Mouse (Mus musculus) limb, embryonic 13.5 days (tissue): ENCODE measurements around the gene Cdk20. TPM values are rescaled to one million over a fixed set of nuclear protein-coding genes. Genes with fewer than 3 reads are reported as not detected.

Experiments
- ATAC-seq: fragments of 200-750 bp; cut with Nextera tagmentation; 2 replicates; pipeline ENCODE4 v1.8.0; 2017; ENCODE audit warnings: low read depth, moderate number of reproducible peaks, moderate TSS enrichment; ENCODE audit not compliant: low FRiP score
- H3K27ac ChIP-seq: fragments of 300-500 bp; sonication (generic); 2 replicates; pipeline ENCODE4 v1.5.1; 2015; ENCODE audit warnings: inconsistent platforms, mild to moderate bottlenecking, moderate library complexity
- H3K27me3 ChIP-seq: fragments of 300-500 bp; sonication (generic); 2 replicates; pipeline ENCODE4 v1.6.1; 2015; ENCODE audit warnings: mild to moderate bottlenecking, inconsistent platforms
- H3K36me3 ChIP-seq: fragments of 300-500 bp; sonication (generic); 2 replicates; pipeline ENCODE4 v1.6.1; 2015; ENCODE audit warnings: inconsistent platforms, mild to moderate bottlenecking, moderate library complexity
- H3K4me1 ChIP-seq: fragments of 300-500 bp; sonication (generic); 2 replicates; pipeline ENCODE4 v1.6.1; 2015; ENCODE audit warnings: inconsistent platforms
- H3K4me2 ChIP-seq: fragments of 300-500 bp; sonication (generic); replicated peaks from 2 replicates; pipeline ENCODE4 v1.6.1; 2015; ENCODE audit warnings: inconsistent platforms, mild to moderate bottlenecking, moderate library complexity
- H3K4me3 ChIP-seq: fragments of 300-500 bp; sonication (generic); 2 replicates; pipeline ENCODE4 v1.5.1; 2015; ENCODE audit warnings: moderate library complexity, mild to moderate bottlenecking, inconsistent platforms
- H3K9ac ChIP-seq: fragments of 300-500 bp; sonication (generic); 2 replicates; pipeline ENCODE4 v1.6.1; 2015; ENCODE audit warnings: mild to moderate bottlenecking, inconsistent platforms
- H3K9me3 ChIP-seq: fragments of 300-500 bp; sonication (generic); 2 replicates; pipeline ENCODE4 v1.6.1; 2016; ENCODE audit warnings: inconsistent platforms
- WGBS: fragments of 180-500 bp; shearing (Covaris S2); methylation state at CpG from one replicate; pipeline ENCODE4 v1.1.7; 2015; 5-methylcytosine and 5-hydroxymethylcytosine counted together
- polyA plus RNA-seq: library from polyadenylated mRNA; unstranded; fragments of >200 nt; fragmentation: Nextera tagmentation; extraction: Ambion mirVana; gene quantifications from 2 replicates; pipeline ENCODE4 v1.2.1, GENCODE M21; 2015

Gene Cdk20
- polyA plus RNA-seq, 1 experiment from 2014 or later = 16.7 TPM

DNA sequence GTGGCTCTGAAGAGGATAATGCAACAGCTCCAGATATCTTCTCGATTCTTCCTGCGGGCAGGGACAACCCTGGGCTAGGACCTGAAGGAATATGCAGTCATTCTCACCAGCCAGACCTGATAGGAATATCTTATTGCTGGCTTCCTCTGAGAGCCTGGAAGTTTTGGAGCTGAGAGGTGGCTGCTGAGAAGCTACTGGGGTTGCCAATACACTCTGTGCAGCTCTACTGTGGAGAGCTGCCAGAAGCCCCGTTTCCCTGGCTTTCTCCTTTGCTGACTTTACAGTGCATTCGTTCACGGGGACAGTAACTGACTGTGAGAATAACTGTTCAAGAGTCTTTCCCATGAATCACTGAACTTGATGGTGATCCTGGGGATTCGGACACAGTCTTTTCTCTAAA, 26.6 kb upstream of the Cdk20 start:
- Histone ChIP-seq H3K9me3 (no peaks in the 10 kb centered on the region; the same call in 1 of the 2 replicates), H3K27me3 (no peaks in the 10 kb centered on the region), H3K36me3 (no peaks in the 10 kb centered on the region), H3K4me2 (no peak overlapping the region), H3K27ac (no peak overlapping the region), H3K4me1 (peaks cover 7% of the 10 kb centered on the region), H3K9ac (no peak overlapping the region), H3K4me3 (no peak overlapping the region)
- no peak for ATAC-seq
- WGBS = 73% methylated on average over 6 of the region's 6 CpGs

- Histone ChIP-seq H3K9me3 (no peaks in the 10 kb centered on the region; the same call in 1 of the 2 replicates), H3K9ac (no peak overlapping the region), H3K27ac (no peak overlapping the region), H3K4me1 (no peaks in the 10 kb centered on the region), H3K4me3 (no peak overlapping the region), H3K36me3 (no peaks in the 10 kb centered on the region), H3K27me3 (no peaks in the 10 kb centered on the region), H3K4me2 (no peak overlapping the region)
- ATAC-seq = no peak
- 88% methylated on average over 5 of the region's 5 CpGs for WGBS
These were observed 24.1 kb upstream of the Cdk20 start for GRCm38 (mm10) chr13:64407992-64408391.

GRCm38 (mm10) chr13:64410604-64411003, 21.5 kb upstream of the Cdk20 start:
- peak; percentile 19; the same call in 1 of the 2 replicates for ATAC-seq

GRCm38 (mm10) chr13:64411282-64411681, 20.8 kb upstream of the Cdk20 start:
- no peak for ATAC-seq
- Histone ChIP-seq H3K27ac (no peak overlapping the region), H3K27me3 (no peaks in the 10 kb centered on the region), H3K9ac (no peak overlapping the region), H3K4me3 (no peak overlapping the region), H3K4me1 (no peaks in the 10 kb centered on the region), H3K9me3 (no peaks in the 10 kb centered on the region; the same call in 1 of the 2 replicates), H3K36me3 (no peaks in the 10 kb centered on the region), H3K4me2 (no peak overlapping the region)
- WGBS = 76% methylated on average over 2 of the region's 2 CpGs

More at GRCm38 (mm10) chr13:64410604-64411003, 21.5 kb upstream of the Cdk20 start:
- 59% methylated on average over 5 of the region's 5 CpGs for WGBS
- Histone ChIP-seq H3K4me1 (no peaks in the 10 kb centered on the region), H3K4me3 (no peak overlapping the region), H3K9ac (no peak overlapping the region), H3K27me3 (no peaks in the 10 kb centered on the region), H3K9me3 (no peaks in the 10 kb centered on the region; the same call in 1 of the 2 replicates), H3K27ac (no peak overlapping the region), H3K4me2 (no peak overlapping the region), H3K36me3 (no peaks in the 10 kb centered on the region)

DNA sequence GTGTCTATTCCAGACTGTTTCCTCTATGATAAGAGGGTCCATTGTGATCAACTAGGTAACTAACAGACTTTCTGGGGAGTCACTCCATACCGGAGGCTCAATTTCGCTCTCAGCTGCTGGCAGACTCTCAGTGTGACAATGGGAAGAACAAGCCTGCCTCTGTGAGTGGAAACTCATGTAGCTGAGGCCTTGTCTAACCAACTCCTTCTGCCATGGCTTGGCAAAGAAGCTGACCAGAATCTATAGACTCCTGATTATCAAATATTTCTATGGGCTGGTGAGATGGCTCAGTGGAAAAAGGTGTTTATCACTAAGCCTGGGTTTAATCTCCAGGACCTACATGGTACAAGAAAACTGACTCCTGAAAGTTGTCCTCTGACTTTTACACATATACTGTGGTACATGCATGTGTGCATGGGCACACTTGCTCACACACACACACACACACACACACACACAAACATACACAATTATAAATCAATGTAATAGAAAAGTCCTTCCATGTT, 19.3 kb upstream of the Cdk20 start:
- H3K27me3 ChIP-seq = no peaks in the 10 kb centered on the region
- H3K4me3 ChIP-seq = no peak overlapping the region
- no peak overlapping the region for H3K27ac ChIP-seq
- no peak overlapping the region for H3K4me2 ChIP-seq
- WGBS = 89% methylated on average over 2 of the region's 2 CpGs
- no peak overlapping the region for H3K9ac ChIP-seq
- no peak for ATAC-seq
- H3K36me3 ChIP-seq = no peaks in the 10 kb centered on the region
- H3K9me3 ChIP-seq = no peaks in the 10 kb centered on the region; the same call in 1 of the 2 replicates
- H3K4me1 ChIP-seq = 0 out of 2 replicates have a peak, but pooled peaks cover 3% of the 10 kb centered on the region

DNA sequence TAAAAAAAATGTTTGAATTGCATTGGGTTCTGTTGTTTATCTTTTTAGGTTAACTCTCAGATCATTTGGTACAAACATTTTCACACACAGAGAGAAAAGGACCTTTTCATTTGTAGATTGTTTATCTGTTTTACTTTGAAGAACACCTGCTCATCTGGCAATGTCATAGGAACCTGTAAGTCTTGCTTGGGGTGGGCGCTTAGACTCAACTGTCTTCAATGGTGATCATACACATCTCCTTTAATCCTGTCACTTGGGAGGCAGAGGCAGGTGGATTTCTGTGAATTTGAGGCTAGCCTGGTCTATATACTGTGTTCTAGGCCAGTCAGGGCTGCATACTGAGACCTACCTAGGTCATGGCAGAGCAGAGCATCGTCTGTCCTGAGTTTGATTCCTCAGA, 16.5 kb upstream of the Cdk20 start:
- no peak for ATAC-seq
- Histone ChIP-seq H3K9me3 (no peaks in the 10 kb centered on the region), H3K36me3 (no peaks in the 10 kb centered on the region), H3K27me3 (no peaks in the 10 kb centered on the region), H3K4me1 (0 out of 2 replicates have a peak, but pooled peaks cover 3% of the 10 kb centered on the region), H3K4me3 (no peak overlapping the region), H3K9ac (no peak overlapping the region), H3K4me2 (no peak overlapping the region), H3K27ac (no peak overlapping the region)
- WGBS = 86% methylated on average over 2 of the region's 2 CpGs

DNA sequence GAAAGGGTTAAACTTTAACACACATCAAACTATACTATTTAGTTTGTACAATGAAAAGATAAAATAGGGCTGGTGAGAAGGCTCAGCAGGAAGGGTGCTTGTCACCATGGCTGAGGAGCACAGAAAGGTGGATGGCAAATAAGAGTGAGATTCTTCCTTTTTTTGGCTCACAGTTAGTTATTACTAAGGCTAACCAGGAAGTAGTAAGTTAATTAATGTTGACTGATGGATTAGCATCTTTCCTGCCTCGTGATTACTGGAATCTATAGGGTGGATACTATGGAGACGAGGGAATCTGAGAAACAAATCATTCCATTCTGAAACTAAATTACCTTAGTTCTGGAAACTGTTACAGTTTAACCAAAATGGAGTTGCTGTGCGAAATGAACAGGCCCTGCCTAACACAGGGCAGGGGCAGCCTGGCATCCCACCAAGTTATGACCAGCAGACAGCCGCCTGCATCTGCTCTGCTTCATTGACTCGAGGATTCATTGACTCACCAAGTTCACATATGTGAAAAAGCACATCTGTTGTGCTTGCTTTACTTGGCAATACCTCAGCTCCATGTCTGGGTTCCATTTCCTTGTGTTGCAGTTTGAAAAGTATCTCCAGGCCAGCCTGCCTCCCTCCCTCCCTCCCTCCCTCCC, 15.0 kb upstream of the Cdk20 start:
- no peak overlapping the region for H3K9ac ChIP-seq
- no peak overlapping the region for H3K27ac ChIP-seq
- no peaks in the 10 kb centered on the region for H3K36me3 ChIP-seq
- peaks cover 9% of the 10 kb centered on the region; the same call in 1 of the 2 replicates for H3K4me1 ChIP-seq
- H3K9me3 ChIP-seq = no peaks in the 10 kb centered on the region
- H3K4me2 ChIP-seq = no peak overlapping the region
- 43% methylated on average over 5 of the region's 5 CpGs for WGBS
- no peak overlapping the region for H3K4me3 ChIP-seq
- ATAC-seq = peak; percentile 73; the same call in 1 of the 2 replicates
- H3K27me3 ChIP-seq = no peaks in the 10 kb centered on the region

GRCm38 (mm10) chr13:64420847-64421246, 11.3 kb upstream of the Cdk20 start:
- Histone ChIP-seq H3K4me2 (no peak overlapping the region), H3K9me3 (no peaks in the 10 kb centered on the region), H3K4me1 (peaks cover 9% of the 10 kb centered on the region; the same call in 1 of the 2 replicates), H3K9ac (no peak overlapping the region), H3K36me3 (no peaks in the 10 kb centered on the region), H3K4me3 (no peak overlapping the region), H3K27me3 (no peaks in the 10 kb centered on the region), H3K27ac (no peak overlapping the region)
- no peak for ATAC-seq
- WGBS = 90% methylated on average over 1 of the region's 1 CpGs

- Histone ChIP-seq H3K27ac (no peak overlapping the region), H3K27me3 (no peaks in the 10 kb centered on the region), H3K4me1 (peaks cover 9% of the 10 kb centered on the region; the same call in 1 of the 2 replicates), H3K9me3 (no peaks in the 10 kb centered on the region), H3K4me2 (no peak overlapping the region), H3K4me3 (no peak overlapping the region), H3K9ac (no peak overlapping the region), H3K36me3 (no peaks in the 10 kb centered on the region)
- WGBS = 28% methylated on average over 3 of the region's 3 CpGs
- ATAC-seq = no peak; the same call in 1 of the 2 replicates
These were observed 10.7 kb upstream of the Cdk20 start for GRCm38 (mm10) chr13:64421386-64421785.

GRCm38 (mm10) chr13:64421952-64422606, 10.0 kb upstream of the Cdk20 start:
- no peak for ATAC-seq
- WGBS = 85% methylated on average over 7 of the region's 7 CpGs

DNA sequence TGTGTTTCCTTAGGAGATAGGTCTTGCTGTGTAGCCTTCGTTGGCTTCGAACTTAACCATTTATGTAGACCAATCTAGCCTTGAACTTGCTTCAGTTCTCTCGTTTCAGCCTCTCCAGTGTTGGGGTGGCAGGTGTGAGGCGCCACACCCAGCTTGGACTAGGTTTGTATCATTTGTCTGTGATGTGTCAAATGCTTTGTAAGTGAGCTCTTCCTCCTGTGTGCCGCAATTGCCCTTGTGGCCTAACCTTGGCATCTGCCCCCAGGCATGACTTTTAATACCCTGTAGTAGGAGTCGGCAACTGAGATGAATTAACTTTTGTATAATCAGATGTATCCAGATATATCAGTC, 9.5 kb upstream of the Cdk20 start:
- Histone ChIP-seq H3K9me3 (no peaks in the 10 kb centered on the region), H3K36me3 (no peaks in the 10 kb centered on the region), H3K4me2 (no peak overlapping the region), H3K4me3 (no peak overlapping the region), H3K9ac (no peak overlapping the region), H3K4me1 (peaks cover 5% of the 10 kb centered on the region; the same call in 1 of the 2 replicates), H3K27me3 (no peaks in the 10 kb centered on the region), H3K27ac (no peak overlapping the region)
- no peak for ATAC-seq
- 85% methylated on average over 6 of the region's 6 CpGs for WGBS

More at GRCm38 (mm10) chr13:64421952-64422606, 10.0 kb upstream of the Cdk20 start:
- Histone ChIP-seq H3K4me3 (no peak overlapping the region), H3K27ac (no peak overlapping the region), H3K9ac (no peak overlapping the region), H3K9me3 (no peaks in the 10 kb centered on the region), H3K4me2 (no peak overlapping the region), H3K27me3 (no peaks in the 10 kb centered on the region), H3K36me3 (no peaks in the 10 kb centered on the region), H3K4me1 (peaks cover 7% of the 10 kb centered on the region; the same call in 1 of the 2 replicates)

DNA sequence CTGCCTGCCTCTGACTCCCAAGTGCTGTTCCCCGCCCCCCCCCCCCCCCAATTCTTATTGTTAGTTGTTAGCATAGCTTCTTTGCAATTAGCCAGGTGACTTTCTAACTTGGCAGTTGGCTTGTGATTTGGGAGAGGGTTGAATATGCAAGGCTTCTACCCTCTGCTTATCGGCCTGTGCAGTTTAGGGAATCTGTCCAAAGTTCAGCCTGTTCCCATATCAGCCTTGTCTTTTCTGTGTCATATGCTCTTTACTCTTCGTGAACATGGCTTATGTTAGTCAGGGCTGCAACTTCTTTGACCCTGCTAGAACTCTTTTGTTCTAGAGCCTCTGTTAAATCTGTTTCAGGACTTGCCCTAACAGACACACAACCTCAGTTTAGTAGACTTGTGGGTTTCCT, 7.8 kb upstream of the Cdk20 start:
- Histone ChIP-seq H3K9ac (no peak overlapping the region), H3K4me1 (peaks cover 5% of the 10 kb centered on the region; the same call in 1 of the 2 replicates), H3K27ac (no peak overlapping the region), H3K4me2 (no peak overlapping the region), H3K9me3 (no peaks in the 10 kb centered on the region), H3K27me3 (no peaks in the 10 kb centered on the region), H3K4me3 (no peak overlapping the region), H3K36me3 (no peaks in the 10 kb centered on the region)
- no peak for ATAC-seq
- 76% methylated on average over 3 of the region's 3 CpGs for WGBS
